Comparison of ENCODE assay signal across 30 mouse cellular contexts in the genomic region with DNA sequence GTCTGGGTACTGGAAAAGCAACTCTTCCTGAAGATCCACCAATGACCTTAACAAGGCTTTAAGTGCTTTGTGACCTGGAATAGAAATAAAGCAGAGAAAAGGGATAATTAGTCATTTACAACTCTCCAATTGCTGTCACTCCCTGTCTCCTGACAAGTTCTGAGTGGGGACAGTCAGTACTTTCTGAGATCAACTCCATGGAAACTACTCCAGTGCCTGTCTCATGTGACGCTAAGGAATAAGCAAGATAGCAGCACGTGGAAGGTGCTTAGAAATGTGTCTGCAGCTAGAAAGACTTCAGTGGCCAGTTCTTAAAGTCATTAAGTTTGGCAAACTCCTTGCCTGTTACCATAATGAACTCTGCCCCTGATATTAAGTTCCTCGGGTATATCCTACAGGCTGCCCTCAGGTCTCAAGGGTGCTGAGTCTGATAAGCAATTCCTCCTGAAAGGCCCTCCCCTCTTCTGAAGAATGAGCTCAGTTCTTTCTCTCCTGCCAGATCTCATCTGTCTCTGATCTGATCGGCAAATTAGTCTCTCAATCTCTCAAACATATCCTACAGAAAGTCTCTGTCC. TPM values are rescaled to one million over a fixed set of nuclear protein-coding genes. Genes with fewer than 3 reads are reported as not detected.
A peak's percentile ranks its signal among the peaks of the same experiment; 100 is the strongest.
DNase-seq lines count a peak whose midpoint lies in the region; ATAC-seq and TF ChIP-seq lines count a peak whose summit lies in the region.
"Had no signal": no experiment of that assay in that cellular context is flagged by ENCODE, and none has a peak within 500 bp of the region (broad histone marks: within the 10 kb centered on the region; RNA-seq: fewer than 3 reads in every experiment).

No protein-coding gene starts in this region.

- peaks cover 5% of the 10 kb centered on the region for H3K36me3 ChIP-seq in heart, embryonic 11.5 days (ENCODE audit: control insufficient read depth, insufficient read depth, low read length)
- H3K36me3 ChIP-seq in G1E (replicated peaks), result peaks cover 70% of the 10 kb centered on the region
- H3K36me3 ChIP-seq in intestine, postnatal 0 days (ENCODE audit: control insufficient read depth, insufficient read depth), result peaks cover 15% of the 10 kb centered on the region

- H3K27me3 ChIP-seq in heart, embryonic 11.5 days (ENCODE audit: control insufficient read depth, insufficient read depth, low read length), result no peaks in the 10 kb centered on the region
- H3K27me3 ChIP-seq in G1E (ENCODE audit: insufficient read depth, low read length), result no peaks in the 10 kb centered on the region
- H3K27me3 ChIP-seq in intestine, postnatal 0 days (replicated peaks; ENCODE audit: control insufficient read depth, insufficient read depth, low read length), result no peaks in the 10 kb centered on the region
- H3K27me3 ChIP-seq: CH12.LX; embryonic facial prominence, embryonic 13.5 days; embryonic facial prominence, embryonic 15.5 days; forebrain, embryonic 12.5 days; Patski had no signal

- H3K27ac ChIP-seq in heart, embryonic 11.5 days (ENCODE audit: low read depth, low read length), result no peak overlapping the region
- peak overlapping the region; percentile 46; the same call in 1 of the 2 replicates for H3K27ac ChIP-seq in intestine, postnatal 0 days (ENCODE audit: low read depth, low read length)
- H3K27ac ChIP-seq: embryonic facial prominence, embryonic 13.5 days; embryonic facial prominence, embryonic 15.5 days; forebrain, embryonic 10.5 days; forebrain, embryonic 12.5 days had no signal

- no peak overlapping the region for H3K9ac ChIP-seq in heart, embryonic 11.5 days (ENCODE audit: low read depth, low read length)
- H3K9ac ChIP-seq in intestine, postnatal 0 days (ENCODE audit: low read depth, low read length), result no peak overlapping the region
- H3K9ac ChIP-seq: embryonic facial prominence, embryonic 13.5 days; embryonic facial prominence, embryonic 15.5 days; forebrain, embryonic 12.5 days had no signal

- ATAC-seq in heart, embryonic 11.5 days (replicated peaks; ENCODE audit: insufficient number of reproducible peaks, low FRiP score, low TSS enrichment), result no peak
- no peak for ATAC-seq in G1E (ENCODE audit: extremely low read depth, insufficient number of reproducible peaks, low FRiP score, poor library complexity, severe bottlenecking)
- ATAC-seq in intestine, postnatal 0 days, result peak; percentile 71
- ATAC-seq in megakaryocyte-erythroid progenitor cell, adult 5-6 weeks (replicated peaks; ENCODE audit: low FRiP score, low TSS enrichment, poor library complexity, severe bottlenecking), result peak; percentile 34; the same call in 1 of the 2 replicates
- ATAC-seq in granulocyte monocyte progenitor cell, adult 5-6 weeks (replicated peaks; ENCODE audit: poor library complexity, severe bottlenecking), result no peak
- ATAC-seq: activated CD4-positive, CD25-positive, alpha-beta regulatory T cell, adult 4 months; CD4-positive, CD25-positive, alpha-beta regulatory T cell, adult 4 months; forebrain, embryonic 14.5 days; forebrain, embryonic 16.5 days; Patski had no signal

- TF ChIP-seq CTCF in G1E (IDR thresholded peaks at IDR 0.05; ENCODE audit: low read depth, low read length), result no peak
- TF ChIP-seq CTCF in intestine, postnatal 0 days (IDR thresholded peaks at IDR 0.05; ENCODE audit: low read depth), result no peak

- no peak overlapping the region for H3K4me2 ChIP-seq in heart, embryonic 11.5 days
- no peak overlapping the region for H3K4me2 ChIP-seq in intestine, postnatal 0 days (replicated peaks; ENCODE audit: low read depth)
- H3K4me2 ChIP-seq: embryonic facial prominence, embryonic 13.5 days; embryonic facial prominence, embryonic 15.5 days; forebrain, embryonic 12.5 days had no signal

- H3K4me1 ChIP-seq in heart, embryonic 11.5 days (ENCODE audit: control insufficient read depth, insufficient read depth, low read length), result 0 out of 2 replicates have a peak, but pooled peaks cover 3% of the 10 kb centered on the region
- peaks cover 26% of the 10 kb centered on the region for H3K4me1 ChIP-seq in G1E (ENCODE audit: insufficient read depth, low read depth, low read length)
- H3K4me1 ChIP-seq in intestine, postnatal 0 days (replicated peaks; ENCODE audit: control insufficient read depth, insufficient read depth, low read length), result no peaks in the 10 kb centered on the region
- H3K4me1 ChIP-seq: embryonic facial prominence, embryonic 13.5 days; embryonic facial prominence, embryonic 15.5 days; forebrain, embryonic 10.5 days; forebrain, embryonic 12.5 days had no signal

- 54% methylated on average over 4 of the region's 4 CpGs for WGBS in heart, embryonic 11.5 days (ENCODE audit: insufficient replicate concordance)
- WGBS in intestine, postnatal 0 days, result 36% methylated on average over 4 of the region's 4 CpGs

- no peak overlapping the region for H3K4me3 ChIP-seq in heart, embryonic 11.5 days (ENCODE audit: low read depth, low read length)
- no peak overlapping the region for H3K4me3 ChIP-seq in G1E (ENCODE audit: low read depth, low read length)
- H3K4me3 ChIP-seq in intestine, postnatal 0 days (ENCODE audit: low read depth, low read length), result no peak overlapping the region
- H3K4me3 ChIP-seq: embryonic facial prominence, embryonic 13.5 days; embryonic facial prominence, embryonic 15.5 days; erythroblast, embryonic 14.5 days; forebrain, embryonic 10.5 days; forebrain, embryonic 12.5 days had no signal

- DNase-seq in heart, adult 11 months, result peak; percentile 80
- DNase-seq in G1E (ENCODE audit: low spot score), result peak; percentile 2
- no peak for DNase-seq in thymus, postnatal 10 days (ENCODE audit: low spot score in 2 of 2)
- DNase-seq: adrenal gland, adult 8-10 months; adrenal gland, postnatal 14 days; adrenal gland, postnatal 36 days; B cell, adult 2 months; cerebellum, adult 11-12 months; cerebellum, adult 2 months; cerebellum, adult 9-10 months; cerebellum, postnatal 10 days; cerebellum, postnatal 25 days; embryo, embryonic 11 days had no signal

- H3K9me3 ChIP-seq in heart, embryonic 11.5 days (replicated peaks; ENCODE audit: control insufficient read depth, low read length), result no peaks in the 10 kb centered on the region
- no peaks in the 10 kb centered on the region for H3K9me3 ChIP-seq in G1E (replicated peaks)
- H3K9me3 ChIP-seq in intestine, postnatal 0 days (ENCODE audit: control insufficient read depth), result no peaks in the 10 kb centered on the region
- H3K9me3 ChIP-seq: embryonic facial prominence, embryonic 13.5 days; embryonic facial prominence, embryonic 15.5 days; forebrain, embryonic 10.5 days; forebrain, embryonic 12.5 days had no signal

RNA-seq across cellular contexts. Expression of a gene that starts 40.1 kb away (rescaled TPM):
- 28.2 and 34.6 TPM in 2 replicates for polyA plus RNA-seq in heart, embryonic 11.5 days (2014; fragmentation: Nextera tagmentation; extraction: Ambion mirVana)
- total RNA-seq in G1E (2014; fragmentation: Nextera tagmentation) (78.4 and 82.2 TPM in 2 replicates), G1E (2017) (78.8 and 94.6 TPM in 2 replicates)
- polyA plus RNA-seq in G1E (2012), result 42.9 and 43.3 TPM in 2 replicates
- polyA plus RNA-seq in intestine, postnatal 0 days (2015; fragmentation: Nextera tagmentation; extraction: Ambion mirVana), result 25.6 and 26.6 TPM in 2 replicates
- total RNA-seq in megakaryocyte-erythroid progenitor cell, adult 5-6 weeks (2014; fragmentation: Nextera tagmentation), result 60.7 and 101 TPM in 2 replicates
- total RNA-seq in megakaryocyte-erythroid progenitor cell, adult 5-6 weeks (2017), result 177 and 220 TPM in 2 replicates
- 40.5 and 52.6 TPM in 2 replicates for total RNA-seq in granulocyte monocyte progenitor cell, adult 5-6 weeks (2014; fragmentation: Nextera tagmentation)
- 71.0 and 97.3 TPM in 2 replicates for total RNA-seq in granulocyte monocyte progenitor cell, adult 5-6 weeks (2017)

RNA-seq across cellular contexts. Expression of a gene that starts 52.2 kb away (rescaled TPM):
- 0.04 and 0.06 TPM in 2 replicates for polyA plus RNA-seq in heart, embryonic 11.5 days (2014; fragmentation: Nextera tagmentation; extraction: Ambion mirVana)
- total RNA-seq in G1E (2014; fragmentation: Nextera tagmentation), result not detected in 2 replicates
- under 0.01 and 0.12 TPM in 2 replicates for total RNA-seq in G1E (2017)
- not detected in 2 replicates for polyA plus RNA-seq in G1E (2012)
- 0.16 and 0.25 TPM in 2 replicates for polyA plus RNA-seq in intestine, postnatal 0 days (2015; fragmentation: Nextera tagmentation; extraction: Ambion mirVana)
- total RNA-seq in megakaryocyte-erythroid progenitor cell, adult 5-6 weeks (2014; fragmentation: Nextera tagmentation), result not detected in 2 replicates
- total RNA-seq in megakaryocyte-erythroid progenitor cell, adult 5-6 weeks (2017), result not detected in 2 replicates
- not detected in 2 replicates for total RNA-seq in granulocyte monocyte progenitor cell, adult 5-6 weeks (2014; fragmentation: Nextera tagmentation)
- total RNA-seq in granulocyte monocyte progenitor cell, adult 5-6 weeks (2017), result not detected in 2 replicates
- total RNA-seq: adrenal gland, adult 18-20 months; adrenal gland, postnatal 14 days; adrenal gland, postnatal 36 days; common myeloid progenitor, adult 5-6 weeks had no signal
- polyA plus RNA-seq: activated CD4-positive, CD25-positive, alpha-beta regulatory T cell, adult 4 months; CD4-positive, CD25-positive, alpha-beta regulatory T cell, adult 4 months; erythroblast, embryonic 14.5 days had no signal

Comparison
In these comparisons a context has a peak if more than half of its experiments do, and no peak if none do; other contexts are left out.
1. DNase-seq: peak in heart, adult 11 months (single experiment) and G1E (single experiment); none in thymus, postnatal 10 days (0 of 2).
2. ATAC-seq: peak in intestine, postnatal 0 days (single experiment) and megakaryocyte-erythroid progenitor cell, adult 5-6 weeks (single experiment); none in heart, embryonic 11.5 days (single experiment), G1E (single experiment) and granulocyte monocyte progenitor cell, adult 5-6 weeks (single experiment).